In genomic region chr13:54887366-54887921, GRCm38 (mm10) we compare ENCODE assay signal across 9 mouse cellular contexts.
DNase-seq lines count a peak whose midpoint lies in the region; ATAC-seq and TF ChIP-seq lines count a peak whose summit lies in the region.
"Had no signal": no experiment of that assay in that cellular context is flagged by ENCODE, and none has a peak within 500 bp of the region (broad histone marks: within the 10 kb centered on the region; RNA-seq: fewer than 3 reads in every experiment).

No protein-coding gene starts in this region.

- peak; percentile 81 for ATAC-seq in frontal cortex, adult (ENCODE audit: low TSS enrichment)
- ATAC-seq in hindbrain, embryonic 14.5 days (ENCODE audit: low FRiP score): peak; percentile 49; the same call in 1 of the 2 replicates
- peak; percentile 52 for ATAC-seq in midbrain, embryonic 16.5 days

- H3K4me1 ChIP-seq in cortical plate, adult 2 months (ENCODE audit: control insufficient read depth, insufficient read depth, low read length): peaks cover 4% of the 10 kb centered on the region
- peaks cover 40% of the 10 kb centered on the region for H3K4me1 ChIP-seq in hindbrain, embryonic 14.5 days (replicated peaks; ENCODE audit: control insufficient read depth, insufficient read depth, low read length)
- H3K4me1 ChIP-seq in midbrain, embryonic 16.5 days (ENCODE audit: control insufficient read depth, insufficient read depth, low read length): peaks cover 37% of the 10 kb centered on the region

- TF ChIP-seq CTCF in cortical plate, adult 2 months (IDR thresholded peaks at IDR 0.05; ENCODE audit: extremely low read depth, insufficient read depth, low read length): no peak

- no peak for DNase-seq in frontal cortex, postnatal 25 days (ENCODE audit: low spot score in 2 of 2)
- no peak for DNase-seq in hindbrain, embryonic 14.5 days (ENCODE audit: low spot score)
- no peak for DNase-seq in gastrocnemius, postnatal 4 days (ENCODE audit: low spot score in 2 of 2)
- DNase-seq in gastrocnemius, postnatal 10 days: no peak
- no peak for DNase-seq in cerebellum, adult 18-20 months
- DNase-seq: heart, postnatal 10 days had no signal

- H3K27me3 ChIP-seq in hindbrain, embryonic 14.5 days (ENCODE audit: control insufficient read depth, insufficient read depth, low read length): no peaks in the 10 kb centered on the region
- H3K27me3 ChIP-seq in midbrain, embryonic 16.5 days (ENCODE audit: control insufficient read depth, insufficient read depth, low read depth, low read length): no peaks in the 10 kb centered on the region

- peak overlapping the region; percentile 35 for H3K4me3 ChIP-seq in cortical plate, adult 2 months (ENCODE audit: insufficient read depth, low read length)
- H3K4me3 ChIP-seq in hindbrain, embryonic 14.5 days (replicated peaks; ENCODE audit: low read length): no peak overlapping the region
- peak overlapping the region; percentile 11; the same call in 1 of the 2 replicates for H3K4me3 ChIP-seq in midbrain, embryonic 16.5 days (ENCODE audit: low read depth, low read length)

- H3K36me3 ChIP-seq in hindbrain, embryonic 14.5 days (replicated peaks; ENCODE audit: control insufficient read depth, insufficient read depth): no peaks in the 10 kb centered on the region
- no peaks in the 10 kb centered on the region for H3K36me3 ChIP-seq in midbrain, embryonic 16.5 days (ENCODE audit: control insufficient read depth, insufficient read depth, low read length)

- H3K9me3 ChIP-seq in hindbrain, embryonic 14.5 days (ENCODE audit: control insufficient read depth, low read length): no peaks in the 10 kb centered on the region
- no peaks in the 10 kb centered on the region for H3K9me3 ChIP-seq in midbrain, embryonic 16.5 days (replicated peaks; ENCODE audit: control insufficient read depth, low read length, poor library complexity, severe bottlenecking)

- H3K27ac ChIP-seq in cortical plate, adult 2 months (ENCODE audit: insufficient read depth, low read length): peak overlapping the region; percentile 21; the same call in 1 of the 2 replicates
- no peak overlapping the region for H3K27ac ChIP-seq in hindbrain, embryonic 14.5 days
- peak overlapping the region; percentile 67 for H3K27ac ChIP-seq in midbrain, embryonic 16.5 days (ENCODE audit: low read length)

- no peak for TF ChIP-seq POLR2A in cortical plate, adult 2 months (IDR thresholded peaks at IDR 0.05; ENCODE audit: extremely low read depth, insufficient read depth, low read length)

- 14% methylated on average over 18 of the region's 18 CpGs for WGBS in hindbrain, embryonic 14.5 days
- WGBS in midbrain, embryonic 16.5 days: 8% methylated on average over 18 of the region's 18 CpGs

- peak overlapping the region; percentile 46 for H3K9ac ChIP-seq in hindbrain, embryonic 14.5 days
- H3K9ac ChIP-seq in midbrain, embryonic 16.5 days (ENCODE audit: low read depth, low read length): peak overlapping the region; percentile 58

- peak overlapping the region; percentile 43 for H3K4me2 ChIP-seq in hindbrain, embryonic 14.5 days (replicated peaks)
- peak overlapping the region; percentile 46 for H3K4me2 ChIP-seq in midbrain, embryonic 16.5 days (ENCODE audit: low read length)
